Mouse (Mus musculus) liver, adult 2 months (tissue): ENCODE results near the gene Plxnb2. TPM values are rescaled to one million over a fixed set of nuclear protein-coding genes. Genes with fewer than 3 reads are reported as not detected.
A peak's percentile ranks its signal among the peaks of the same experiment; 100 is the strongest.

Experiments
- DNase-seq: peaks from one replicate; pipeline ENCODE4 v3.0.0-alpha.2; 2011; ENCODE audit warnings: low read depth, low spot score; ENCODE audit errors: extremely low read depth
- H3K27ac ChIP-seq: fragments of 200-500 bp; replicated peaks from 2 replicates; pipeline ENCODE4 v1.5.1; 2012; ENCODE audit warnings: low read depth, mild to moderate bottlenecking, control low read depth, inconsistent platforms, low read length; ENCODE audit not compliant: insufficient read depth
- H3K27me3 ChIP-seq: fragments of 200-500 bp; 2 replicates; pipeline ENCODE4 v1.6.1; 2012; ENCODE audit warnings: mild to moderate bottlenecking, moderate library complexity, low read length, inconsistent platforms; ENCODE audit not compliant: control insufficient read depth, insufficient read depth
- H3K36me3 ChIP-seq: fragments of 200-500 bp; 2 replicates; pipeline ENCODE4 v1.6.1; 2012; ENCODE audit warnings: low read length, inconsistent platforms; ENCODE audit not compliant: control insufficient read depth, insufficient read depth
- H3K4me1 ChIP-seq: fragments of 200-500 bp; 2 replicates; pipeline ENCODE4 v1.6.1; 2011; ENCODE audit warnings: low read length; ENCODE audit not compliant: control insufficient read depth, insufficient read depth
- H3K4me3 ChIP-seq: fragments of 200-500 bp; 2 replicates; pipeline ENCODE4 v1.5.1; 2011; ENCODE audit warnings: low read depth, mild to moderate bottlenecking, control low read depth, low read length, moderate library complexity; ENCODE audit not compliant: insufficient read depth
- H3K79me2 ChIP-seq: fragments of 200-500 bp; 2 replicates; pipeline ENCODE4 v1.6.1; 2012; ENCODE audit warnings: inconsistent platforms, mild to moderate bottlenecking, low read length, moderate library complexity; ENCODE audit not compliant: control insufficient read depth, insufficient read depth
- H3K9ac ChIP-seq: fragments of 200-500 bp; 2 replicates; pipeline ENCODE4 v1.6.1; 2012; ENCODE audit warnings: low read depth, mild to moderate bottlenecking, control low read depth, inconsistent platforms, low read length
- CTCF ChIP-seq: fragments of 200-500 bp; IDR thresholded peaks from 2 replicates; pipeline ENCODE4 v1.5.1; 2011; ENCODE audit warnings: low read depth, low read length, control low read depth
- POLR2A ChIP-seq: fragments of 200-500 bp; IDR thresholded peaks from 2 replicates; pipeline ENCODE4 v1.6.1; 2011; ENCODE audit warnings: low read length, control low read depth; ENCODE audit not compliant: insufficient read depth; ENCODE audit errors: extremely low read depth
- WGBS: fragments of 180-500 bp; shearing (Covaris S2); methylation state at CpG from one replicate; pipeline ENCODE4 v1.1.7; 2018; 5-methylcytosine and 5-hydroxymethylcytosine counted together
- polyA plus RNA-seq: library from polyadenylated mRNA; depleted of rRNA; stranded (reverse); fragments of >200 nt; gene quantifications from 2 replicates; pipeline ENCODE4 v1.2.3, GENCODE M21; 2012; rRNA removed
- total RNA-seq: library from RNA; depleted of rRNA; stranded (reverse); fragments of >200 nt; gene quantifications from 2 replicates; pipeline ENCODE4 v1.2.3, GENCODE M21; 2014; rRNA removed

Gene Plxnb2
- total and polyA plus RNA-seq, 2 experiments = 80.0 to 199 TPM

GRCm38 (mm10) chr15:89123595-89123994 lies 57.0 kb downstream of the Plxnb2 start:
- Histone ChIP-seq H3K36me3 (no peaks in the 10 kb centered on the region; the same call in 1 of the 2 replicates), H3K27me3 (no peaks in the 10 kb centered on the region), H3K4me3 (no peak overlapping the region), H3K79me2 (peaks cover 14% of the 10 kb centered on the region; the same call in 1 of the 2 replicates), H3K4me1 (peaks cover 17% of the 10 kb centered on the region), H3K27ac (no peak overlapping the region), H3K9ac (no peak overlapping the region)
- 63% methylated on average over 11 of the region's 11 CpGs for WGBS
- DNase-seq = no peak
- TF ChIP-seq POLR2A (no peak), CTCF (no peak)

GRCm38 (mm10) chr15:89122649-89123366 lies 57.8 kb downstream of the Plxnb2 start, which contains the start of gene Tubgcp6:
Tubgcp6 (minus strand) TSS chr15:89123112.
- under 1% methylated on average over 47 of the region's 47 CpGs for WGBS
- Histone ChIP-seq H3K4me1 (peaks cover 14% of the 10 kb centered on the region), H3K27ac (peak within 1 kb of the TSS; percentile 52), H3K4me3 (peak within 1 kb of the TSS; percentile 93), H3K9ac (peak within 1 kb of the TSS; percentile 89), H3K79me2 (peaks cover 14% of the 10 kb centered on the region; the same call in 1 of the 2 replicates), H3K27me3 (no peaks in the 10 kb centered on the region), H3K36me3 (no peaks in the 10 kb centered on the region; the same call in 1 of the 2 replicates)
- DNase-seq = peak; percentile 77
- TF ChIP-seq POLR2A = 0 out of 2 replicates have a peak, but pooled peaks have one; percentile 50
- TF ChIP-seq CTCF = no peak

GRCm38 (mm10) chr15:89118007-89118406 lies 62.6 kb downstream of the Plxnb2 start:
- H3K9ac ChIP-seq = no peak overlapping the region
- peaks cover 13% of the 10 kb centered on the region; the same call in 1 of the 2 replicates for H3K36me3 ChIP-seq
- H3K4me3 ChIP-seq = no peak overlapping the region
- peaks cover 7% of the 10 kb centered on the region for H3K4me1 ChIP-seq
- H3K27me3 ChIP-seq = no peaks in the 10 kb centered on the region
- TF ChIP-seq POLR2A (no peak), CTCF (no peak)
- no peak overlapping the region for H3K27ac ChIP-seq
- H3K79me2 ChIP-seq = peaks cover 10% of the 10 kb centered on the region; the same call in 1 of the 2 replicates
- DNase-seq = no peak

GRCm38 (mm10) chr15:89110147-89110546 lies 70.4 kb downstream of the Plxnb2 start:
- Histone ChIP-seq H3K36me3 (peaks cover 25% of the 10 kb centered on the region; the same call in 1 of the 2 replicates), H3K79me2 (no peaks in the 10 kb centered on the region), H3K27ac (no peak overlapping the region), H3K4me3 (no peak overlapping the region), H3K4me1 (no peaks in the 10 kb centered on the region), H3K9ac (no peak overlapping the region), H3K27me3 (no peaks in the 10 kb centered on the region)
- TF ChIP-seq POLR2A = no peak
- TF ChIP-seq CTCF = peak; percentile 27
- 69% methylated on average over 9 of the region's 9 CpGs for WGBS
- DNase-seq = no peak

- H3K4me3 ChIP-seq = no peak overlapping the region
- H3K4me1 ChIP-seq = no peaks in the 10 kb centered on the region
- WGBS = 93% methylated on average over 1 of the region's 1 CpGs
- no peaks in the 10 kb centered on the region for H3K27me3 ChIP-seq
- no peak overlapping the region for H3K9ac ChIP-seq
- TF ChIP-seq CTCF (no peak), POLR2A (no peak)
- H3K36me3 ChIP-seq = peaks cover 16% of the 10 kb centered on the region; the same call in 1 of the 2 replicates
- DNase-seq = no peak
- no peak overlapping the region for H3K27ac ChIP-seq
- H3K79me2 ChIP-seq = no peaks in the 10 kb centered on the region
Measured at GRCm38 (mm10) chr15:89106976-89107375, 73.6 kb downstream of the Plxnb2 start.

GRCm38 (mm10) chr15:89106073-89106472 lies 74.5 kb downstream of the Plxnb2 start:
- Histone ChIP-seq H3K27ac (no peak overlapping the region), H3K9ac (no peak overlapping the region), H3K4me3 (no peak overlapping the region), H3K36me3 (peaks cover 16% of the 10 kb centered on the region; the same call in 1 of the 2 replicates), H3K4me1 (no peaks in the 10 kb centered on the region), H3K27me3 (no peaks in the 10 kb centered on the region), H3K79me2 (no peaks in the 10 kb centered on the region)
- TF ChIP-seq POLR2A (no peak), CTCF (no peak)
- DNase-seq = no peak
- 79% methylated on average over 13 of the region's 13 CpGs for WGBS

Other genes with a start within 250 kb of the Plxnb2 start
- 0.20 and 0.28 TPM in 2 replicates for gene Ttll8, start 226.4 kb downstream of the Plxnb2 start, total RNA-seq
- gene Ttll8, start 226.4 kb downstream of the Plxnb2 start, polyA plus RNA-seq = 0.02 and 0.24 TPM in 2 replicates
- 0.07 TPM in 1 of 2 replicates, not detected in the other for gene Mlc1, start 201.8 kb downstream of the Plxnb2 start, total RNA-seq
- not detected in 2 replicates for gene Mlc1, start 201.8 kb downstream of the Plxnb2 start, polyA plus RNA-seq
- gene Mov10l1, start 197.9 kb downstream of the Plxnb2 start, total RNA-seq = not detected in 2 replicates
- gene Mov10l1, start 197.9 kb downstream of the Plxnb2 start, polyA plus RNA-seq = not detected in 2 replicates
- not detected in 2 replicates for gene Panx2, start 121.1 kb downstream of the Plxnb2 start, total RNA-seq
- gene Panx2, start 121.1 kb downstream of the Plxnb2 start, polyA plus RNA-seq = not detected in 2 replicates
- gene Trabd, start 105.7 kb downstream of the Plxnb2 start, total RNA-seq = 64.0 and 64.4 TPM in 2 replicates
- 65.5 and 81.6 TPM in 2 replicates for gene Trabd, start 105.7 kb downstream of the Plxnb2 start, polyA plus RNA-seq
- 91.0 and 101 TPM in 2 replicates for gene Selenoo, start 91.7 kb downstream of the Plxnb2 start, total RNA-seq
- gene Selenoo, start 91.7 kb downstream of the Plxnb2 start, polyA plus RNA-seq = 105 and 122 TPM in 2 replicates
- gene Tubgcp6, start 57.7 kb downstream of the Plxnb2 start, total RNA-seq = 6.5 and 7.5 TPM in 2 replicates
- gene Tubgcp6, start 57.7 kb downstream of the Plxnb2 start, polyA plus RNA-seq = 9.1 and 13.2 TPM in 2 replicates
- 10.0 and 10.5 TPM in 2 replicates for gene Hdac10, start 52.1 kb downstream of the Plxnb2 start, total RNA-seq
- 16.8 and 22.0 TPM in 2 replicates for gene Hdac10, start 52.1 kb downstream of the Plxnb2 start, polyA plus RNA-seq
- gene Mapk12, start 40.1 kb downstream of the Plxnb2 start, total RNA-seq = 2.4 and 3.3 TPM in 2 replicates
- 1.6 and 2.1 TPM in 2 replicates for gene Mapk12, start 40.1 kb downstream of the Plxnb2 start, polyA plus RNA-seq
- gene Mapk11, start 31.2 kb downstream of the Plxnb2 start, total RNA-seq = 0.74 and 1.1 TPM in 2 replicates
- 1.1 and 1.3 TPM in 2 replicates for gene Mapk11, start 31.2 kb downstream of the Plxnb2 start, polyA plus RNA-seq
- 2.8 and 3.4 TPM in 2 replicates for gene Dennd6b, start 15.7 kb upstream of the Plxnb2 start, total RNA-seq
- gene Dennd6b, start 15.7 kb upstream of the Plxnb2 start, polyA plus RNA-seq = 8.4 and 10.0 TPM in 2 replicates
- 43.9 and 57.5 TPM in 2 replicates for gene Ppp6r2, start 30.8 kb upstream of the Plxnb2 start, total RNA-seq
- gene Ppp6r2, start 30.8 kb upstream of the Plxnb2 start, polyA plus RNA-seq = 115 and 143 TPM in 2 replicates
- 22.3 and 32.7 TPM in 2 replicates for gene Sbf1, start 134.5 kb upstream of the Plxnb2 start, total RNA-seq
- gene Sbf1, start 134.5 kb upstream of the Plxnb2 start, polyA plus RNA-seq = 75.5 and 99.0 TPM in 2 replicates
- not detected in 2 replicates for gene Adm2, start 141.9 kb upstream of the Plxnb2 start, total RNA-seq
- not detected in 2 replicates for gene Adm2, start 141.9 kb upstream of the Plxnb2 start, polyA plus RNA-seq
- 0.28 and 0.54 TPM in 2 replicates for gene Miox, start 153.6 kb upstream of the Plxnb2 start, total RNA-seq
- gene Miox, start 153.6 kb upstream of the Plxnb2 start, polyA plus RNA-seq = 0.31 and 0.32 TPM in 2 replicates
- gene Lmf2, start 174.9 kb upstream of the Plxnb2 start, total RNA-seq = 4.3 and 8.0 TPM in 2 replicates
- gene Lmf2, start 174.9 kb upstream of the Plxnb2 start, polyA plus RNA-seq = 20.8 and 21.3 TPM in 2 replicates
- 26.9 and 31.7 TPM in 2 replicates for gene Ncaph2, start 174.9 kb upstream of the Plxnb2 start, total RNA-seq
- 52.1 and 63.9 TPM in 2 replicates for gene Ncaph2, start 174.9 kb upstream of the Plxnb2 start, polyA plus RNA-seq
- gene Sco2, start 193.1 kb upstream of the Plxnb2 start, total RNA-seq = 105 and 131 TPM in 2 replicates
- gene Sco2, start 193.1 kb upstream of the Plxnb2 start, polyA plus RNA-seq = 353 and 400 TPM in 2 replicates
- gene Tymp, start 196.3 kb upstream of the Plxnb2 start, total RNA-seq = 48.7 and 62.5 TPM in 2 replicates
- gene Tymp, start 196.3 kb upstream of the Plxnb2 start, polyA plus RNA-seq = 126 and 160 TPM in 2 replicates
- gene Odf3b, start 198.5 kb upstream of the Plxnb2 start, total RNA-seq = 2.0 and 3.8 TPM in 2 replicates
- 29.8 and 41.7 TPM in 2 replicates for gene Odf3b, start 198.5 kb upstream of the Plxnb2 start, polyA plus RNA-seq
- 0.07 and 0.28 TPM in 2 replicates for gene Klhdc7b, start 204.1 kb upstream of the Plxnb2 start, total RNA-seq
- 0.30 and 0.34 TPM in 2 replicates for gene Klhdc7b, start 204.1 kb upstream of the Plxnb2 start, polyA plus RNA-seq
- not detected in 2 replicates for gene Syce3, start 229.7 kb upstream of the Plxnb2 start, total RNA-seq
- gene Syce3, start 229.7 kb upstream of the Plxnb2 start, polyA plus RNA-seq = not detected in 2 replicates
- gene Cpt1b, start 245.1 kb upstream of the Plxnb2 start, total RNA-seq = 1.5 and 1.9 TPM in 2 replicates
- gene Cpt1b, start 245.1 kb upstream of the Plxnb2 start, polyA plus RNA-seq = 0.82 and 1.3 TPM in 2 replicates
- gene C730034F03Rik, start 248.8 kb upstream of the Plxnb2 start, total RNA-seq = 1.1 and 1.6 TPM in 2 replicates
- gene C730034F03Rik, start 248.8 kb upstream of the Plxnb2 start, polyA plus RNA-seq = 0.50 and 0.83 TPM in 2 replicates
- not detected in 2 replicates for gene Gm44502, start 248.9 kb upstream of the Plxnb2 start, total RNA-seq
- gene Gm44502, start 248.9 kb upstream of the Plxnb2 start, polyA plus RNA-seq = 0.30 and 1.5 TPM in 2 replicates
- gene Chkb, start 249.1 kb upstream of the Plxnb2 start, total RNA-seq = 25.4 and 25.9 TPM in 2 replicates
- 42.0 and 47.2 TPM in 2 replicates for gene Chkb, start 249.1 kb upstream of the Plxnb2 start, polyA plus RNA-seq